Mouse (Mus musculus) intestine, embryonic 15.5 days (tissue): ENCODE results near the gene Magea2. TPM values are rescaled to one million over a fixed set of nuclear protein-coding genes. Genes with fewer than 3 reads are reported as not detected.
"Not testable (repeated sequence)": the region's sequence is repeated elsewhere in the genome, so short reads cannot be mapped to it uniquely, and the experiment has no call there.

Experiments
- ATAC-seq: fragments of 200-750 bp; cut with Nextera tagmentation; 2 replicates; pipeline ENCODE4 v1.8.0; 2017; ENCODE audit warnings: moderate TSS enrichment, moderate library complexity
- H3K27ac ChIP-seq: fragments of 300-500 bp; sonication (generic); 2 replicates; pipeline ENCODE4 v1.5.1; 2015; ENCODE audit warnings: mild to moderate bottlenecking, inconsistent platforms
- H3K27me3 ChIP-seq: fragments of 300-500 bp; sonication (generic); replicated peaks from 2 replicates; pipeline ENCODE4 v1.6.1; 2015; ENCODE audit warnings: inconsistent platforms
- H3K36me3 ChIP-seq: fragments of 300-500 bp; sonication (generic); 2 replicates; pipeline ENCODE4 v1.6.1; 2015; ENCODE audit warnings: inconsistent platforms
- H3K4me1 ChIP-seq: fragments of 300-500 bp; sonication (generic); replicated peaks from 2 replicates; pipeline ENCODE4 v1.6.1; 2015; ENCODE audit warnings: inconsistent platforms
- H3K4me2 ChIP-seq: fragments of 300-500 bp; sonication (generic); replicated peaks from 2 replicates; pipeline ENCODE4 v1.6.1; 2015; ENCODE audit warnings: mild to moderate bottlenecking, inconsistent platforms
- H3K4me3 ChIP-seq: fragments of 300-500 bp; sonication (generic); replicated peaks from 2 replicates; pipeline ENCODE4 v1.5.1; 2015; ENCODE audit warnings: inconsistent platforms
- H3K9ac ChIP-seq: fragments of 300-500 bp; sonication (generic); 2 replicates; pipeline ENCODE4 v1.6.1; 2015; ENCODE audit warnings: inconsistent platforms
- H3K9me3 ChIP-seq: fragments of 300-500 bp; sonication (generic); 2 replicates; pipeline ENCODE4 v1.6.1; 2016; ENCODE audit warnings: inconsistent platforms
- WGBS: fragments of 180-500 bp; shearing (Covaris S2); methylation state at CpG from one replicate; pipeline ENCODE4 v1.1.7; 2015; 5-methylcytosine and 5-hydroxymethylcytosine counted together
- polyA plus RNA-seq: library from polyadenylated mRNA; unstranded; fragments of >200 nt; fragmentation: Nextera tagmentation; extraction: Ambion mirVana; gene quantifications from 2 replicates; pipeline ENCODE4 v1.2.1, GENCODE M21; 2015

Magea2 gene
- not detected in 2 replicates for polyA plus RNA-seq

- not testable (repeated sequence) for H3K9me3 ChIP-seq, H3K4me3 ChIP-seq, H3K4me1 ChIP-seq, ATAC-seq, H3K36me3 ChIP-seq, H3K9ac ChIP-seq, H3K27ac ChIP-seq, H3K4me2 ChIP-seq, H3K27me3 ChIP-seq
- WGBS: 80% methylated on average over 4 of the region's 4 CpGs
These were observed at the start of gene Magea2 for GRCm38 (mm10) chrX:155093566-155093965. Magea2 (minus strand) TSS chrX:155093666.

- not testable (repeated sequence) for H3K4me1 ChIP-seq, H3K9ac ChIP-seq, H3K9me3 ChIP-seq, H3K4me2 ChIP-seq, ATAC-seq, H3K36me3 ChIP-seq, H3K27me3 ChIP-seq, H3K27ac ChIP-seq, H3K4me3 ChIP-seq
- WGBS: 91% methylated on average over 3 of the region's 3 CpGs
These were observed 34.8 kb upstream of the Magea2 start, which contains the start of gene Cldn34b2 for GRCm38 (mm10) chrX:155128312-155128711. Cldn34b2 (minus strand) TSS chrX:155128412.

- Histone ChIP-seq H3K9ac (no peak overlapping the region), H3K4me3 (no peak overlapping the region), H3K4me2 (no peak overlapping the region), H3K27me3 (no peaks in the 10 kb centered on the region), H3K36me3 (no peaks in the 10 kb centered on the region), H3K4me1 (no peaks in the 10 kb centered on the region), H3K9me3 (no peaks in the 10 kb centered on the region), H3K27ac (no peak overlapping the region)
- no peak for ATAC-seq
These were observed 4.6 kb upstream of the Magea2 start for GRCm38 (mm10) chrX:155098024-155098423.

- no CpG with 5 or more reads among the region's 2 CpGs for WGBS
These were observed 3.8 kb downstream of the Magea2 start, which contains the start of gene Magea1 for GRCm38 (mm10) chrX:155089693-155090092. Magea1 (minus strand) TSS chrX:155089793.

GRCm38 (mm10) chrX:155063045-155063444 lies 30.4 kb downstream of the Magea2 start, which contains the start of gene Magea5:
Magea5 (minus strand) TSS chrX:155063145.
- H3K9ac ChIP-seq, H3K36me3 ChIP-seq, H3K9me3 ChIP-seq, H3K4me1 ChIP-seq, H3K4me2 ChIP-seq, ATAC-seq, H3K4me3 ChIP-seq, H3K27me3 ChIP-seq, H3K27ac ChIP-seq: not testable (repeated sequence)
- 89% methylated on average over 16 of the region's 16 CpGs for WGBS

More at GRCm38 (mm10) chrX:155089693-155090092, 3.8 kb downstream of the Magea2 start, which contains the start of gene Magea1:
- H3K9ac ChIP-seq, H3K4me2 ChIP-seq, H3K27ac ChIP-seq, H3K36me3 ChIP-seq, H3K27me3 ChIP-seq, H3K9me3 ChIP-seq, H3K4me3 ChIP-seq, H3K4me1 ChIP-seq, ATAC-seq: not testable (repeated sequence)

GRCm38 (mm10) chrX:154995750-154996149 lies 97.7 kb downstream of the Magea2 start, which contains the start of gene Magea8:
Magea8 (minus strand) TSS chrX:154995850.
- H3K4me2 ChIP-seq, H3K9ac ChIP-seq, ATAC-seq, H3K27me3 ChIP-seq, H3K4me1 ChIP-seq, H3K36me3 ChIP-seq, H3K27ac ChIP-seq, H3K4me3 ChIP-seq, H3K9me3 ChIP-seq: not testable (repeated sequence)
- WGBS: 88% methylated on average over 11 of the region's 11 CpGs

Other genes starting within 250 kb of the Magea2 start
- not detected in 2 replicates for gene Cldn34b1, start 203.4 kb downstream of the Magea2 start, polyA plus RNA-seq
- not detected in 2 replicates for gene Magea6, start 157.7 kb downstream of the Magea2 start, polyA plus RNA-seq
- gene Magea3, start 144.2 kb downstream of the Magea2 start, polyA plus RNA-seq: not detected in 2 replicates
- gene Magea8, start 97.8 kb downstream of the Magea2 start, polyA plus RNA-seq: not detected in 2 replicates
- gene Magea5, start 30.5 kb downstream of the Magea2 start, polyA plus RNA-seq: not detected in 2 replicates
- gene Magea1, start 3.9 kb downstream of the Magea2 start, polyA plus RNA-seq: not detected in 2 replicates
- not detected in 2 replicates for gene Cldn34b2, start 34.7 kb upstream of the Magea2 start, polyA plus RNA-seq
- 281 and 284 TPM in 2 replicates for gene Sat1, start 122.8 kb upstream of the Magea2 start, polyA plus RNA-seq
- gene Acot9, start 168.8 kb upstream of the Magea2 start, polyA plus RNA-seq: 26.6 and 33.5 TPM in 2 replicates
- gene Prdx4, start 247.1 kb upstream of the Magea2 start, polyA plus RNA-seq: 220 and 243 TPM in 2 replicates